Mouse (Mus musculus): Measurements from ENCODE around the gene Trpm8. TPM values are rescaled to one million over a fixed set of nuclear protein-coding genes. Genes with fewer than 3 reads are reported as not detected.

Gene Trpm8
- total and polyA plus RNA-seq, 3 experiments: not detected

DNA sequence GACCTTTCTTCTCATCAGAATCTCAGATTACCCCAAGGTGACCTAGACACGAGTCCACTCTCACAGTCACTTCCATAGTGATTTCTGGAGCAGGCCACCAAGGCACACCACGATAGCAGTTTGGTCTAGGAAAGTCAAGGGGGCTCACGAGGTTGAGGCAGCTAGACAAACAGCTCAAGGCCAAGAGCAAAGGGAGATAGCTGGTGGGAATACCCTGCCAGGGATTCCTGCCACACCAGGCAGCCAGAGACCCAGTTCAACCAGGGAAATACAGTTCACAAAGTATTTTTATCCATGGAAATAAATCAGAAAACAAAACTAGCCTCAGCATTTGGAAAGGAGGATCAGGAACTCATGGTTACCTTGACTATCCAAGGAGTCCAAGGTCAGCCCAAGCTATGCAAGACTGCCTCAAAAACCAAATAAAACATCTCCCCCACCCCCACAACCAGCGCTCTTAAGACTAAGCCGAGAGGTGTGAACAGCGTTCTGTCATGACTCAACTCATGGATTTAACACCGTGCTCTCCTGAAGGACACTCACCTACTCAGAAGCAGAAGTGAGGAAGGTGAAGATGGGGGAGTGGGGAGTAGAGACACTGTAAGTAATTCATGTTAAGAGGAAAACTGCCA lies 13.1 kb upstream of the Trpm8 start:
- H3K4me3 ChIP-seq (replicated peaks in 1 of 3; ENCODE audit: low read depth in 2 of 3, low read length in 2 of 3, poor library complexity in 1 of 3): no peak overlapping the region
- H3K4me2 ChIP-seq (ENCODE audit: insufficient read depth, low read depth, poor library complexity, severe bottlenecking): no peak overlapping the region
- dilution Hi-C loops (cut with MboI; ENCODE audit: extremely low pct_ligation_motif_present, extremely low pct_unique_long_range_greater_than_20kb, low sequenced_read_pairs): no loop called here
- no peak overlapping the region for H3K9ac ChIP-seq (ENCODE audit: insufficient read depth, low read depth)
- DNase-seq (ENCODE audit: extremely low read depth): no peak
- peaks cover 14% of the 10 kb centered on the region for H3K9me3 ChIP-seq (replicated peaks; ENCODE audit: low read length)
- peaks cover 65 to 95% of the 10 kb centered on the region in 2 experiments for H3K36me3 ChIP-seq (replicated peaks in 1 of 2; ENCODE audit: control insufficient read depth in 1 of 2, insufficient read depth in 1 of 2, low read length in 1 of 2)
- TF ChIP-seq NELFE (IDR thresholded peaks at IDR 0.05; ENCODE audit: low read depth, low read length) (no peak), KAT2A (IDR thresholded peaks at IDR 0.05; ENCODE audit: insufficient replicate concordance, low read length) (no peak), MYC (IDR thresholded peaks at IDR 0.05; ENCODE audit: low read depth, low read length) (no peak), ZMIZ1 (IDR thresholded peaks at IDR 0.05; ENCODE audit: low read depth, low read length) (no peak), MEF2A (IDR thresholded peaks at IDR 0.05; ENCODE audit: borderline replicate concordance, low read depth, low read length) (no peak), EP300 (IDR thresholded peaks at IDR 0.05; ENCODE audit: low read length) (no peak), ELF1 (IDR thresholded peaks at IDR 0.05; ENCODE audit: low read depth, low read length) (no peak), TBP (conservative IDR thresholded peaks at IDR 0.05; ENCODE audit: low read depth, low read length) (no peak), CHD1 (IDR thresholded peaks at IDR 0.05; ENCODE audit: low read depth, low read length) (no peak), MAX (IDR thresholded peaks at IDR 0.05; ENCODE audit: low read length) (no peak), SMC3 (IDR thresholded peaks at IDR 0.05; ENCODE audit: low read depth, low read length) (no peak), NRF1 (IDR thresholded peaks at IDR 0.05; ENCODE audit: low read depth, low read length) (no peak), RAD21 (IDR thresholded peaks at IDR 0.05; ENCODE audit: low read depth, low read length) (no peak), MXI1 (IDR thresholded peaks at IDR 0.05; ENCODE audit: low read depth, low read length) (no peak), E2F4 (IDR thresholded peaks at IDR 0.05; ENCODE audit: insufficient replicate concordance, low read depth, low read length) (no peak), ETS1 (conservative IDR thresholded peaks at IDR 0.05; ENCODE audit: low read depth, low read length) (no peak), CHD2 (IDR thresholded peaks at IDR 0.05; ENCODE audit: low read length) (no peak)
- H3K79me2 ChIP-seq (replicated peaks; ENCODE audit: control insufficient read depth, extremely low read depth, insufficient read depth, poor library complexity, severe bottlenecking): no peaks in the 10 kb centered on the region
- peaks cover 2 to 25% of the 10 kb centered on the region in 2 experiments; a peak in 3 of 4 replicates for H3K4me1 ChIP-seq (ENCODE audit: control insufficient read depth in 1 of 2, insufficient read depth in 2 of 2)
- in situ Hi-C loops (cut with MboI; ENCODE audit: low pct_ligation_motif_present, low pct_unique_long_range_greater_than_20kb, low sequenced_read_pairs): no loop called here
- H3K27ac ChIP-seq (ENCODE audit: insufficient read depth, low read depth): no peak overlapping the region
- no peaks in the 10 kb centered on the region for H3K27me3 ChIP-seq (replicated peaks)

DNA sequence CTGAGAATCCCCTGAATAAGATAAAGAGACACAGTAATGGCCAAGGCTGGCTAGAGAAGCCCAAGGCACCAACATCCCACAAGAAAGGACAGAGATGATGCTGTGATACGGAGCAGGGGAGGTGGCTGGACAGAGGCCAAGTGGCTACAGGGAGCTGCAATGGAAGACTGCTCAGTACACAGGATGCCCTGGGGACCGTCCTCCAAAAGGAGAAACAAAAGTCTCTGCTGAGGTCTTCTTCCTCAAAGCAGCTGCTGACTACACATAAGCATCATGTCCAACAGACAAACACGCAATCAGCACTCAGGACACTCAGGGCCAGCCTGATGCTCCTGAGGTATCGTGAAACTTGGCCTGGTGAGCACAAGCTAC lies 12.6 kb upstream of the Trpm8 start:
- no peak for DNase-seq (ENCODE audit: extremely low read depth)
- TF ChIP-seq EP300 (IDR thresholded peaks at IDR 0.05; ENCODE audit: low read length): no peak
- TF ChIP-seq RAD21 (IDR thresholded peaks at IDR 0.05; ENCODE audit: low read depth, low read length): no peak
- no peak for TF ChIP-seq IRF4 (IDR thresholded peaks at IDR 0.05; ENCODE audit: low read depth, low read length)
- no peak for TF ChIP-seq SMC3 (IDR thresholded peaks at IDR 0.05; ENCODE audit: low read depth, low read length)
- TF ChIP-seq BHLHE40 (IDR thresholded peaks at IDR 0.05; ENCODE audit: low read depth, low read length): no peak
- TF ChIP-seq MAZ (IDR thresholded peaks at IDR 0.05; ENCODE audit: low read depth, low read length): no peak
- TF ChIP-seq POLR2AphosphoS2 (IDR thresholded peaks at IDR 0.05; ENCODE audit: low read depth, low read length): no peak
- TF ChIP-seq ELF1 (IDR thresholded peaks at IDR 0.05; ENCODE audit: low read depth, low read length): no peak
- TF ChIP-seq RCOR1 (conservative IDR thresholded peaks at IDR 0.05; ENCODE audit: low read depth, low read length): no peak
- TF ChIP-seq TCF12 (IDR thresholded peaks at IDR 0.05; ENCODE audit: low read depth, low read length): no peak
- TF ChIP-seq JUN (IDR thresholded peaks at IDR 0.05; ENCODE audit: insufficient read depth, low read depth, low read length): no peak
- no peak for TF ChIP-seq PAX5 (IDR thresholded peaks at IDR 0.05; ENCODE audit: low read length)
- TF ChIP-seq MEF2A (IDR thresholded peaks at IDR 0.05; ENCODE audit: borderline replicate concordance, low read depth, low read length): no peak
- no peak for TF ChIP-seq SIN3A (IDR thresholded peaks at IDR 0.05; ENCODE audit: low read length)
- no peak for TF ChIP-seq UBTF (IDR thresholded peaks at IDR 0.05; ENCODE audit: low read depth, low read length)
- Histone ChIP-seq H3K4me1 (ENCODE audit: control insufficient read depth in 1 of 2, insufficient read depth in 2 of 2) (peaks cover 2 to 20% of the 10 kb centered on the region in 2 experiments; a peak in 3 of 4 replicates), H3K36me3 (replicated peaks in 1 of 2; ENCODE audit: control insufficient read depth in 1 of 2, insufficient read depth in 1 of 2, low read length in 1 of 2) (peaks cover 70 to 95% of the 10 kb centered on the region in 2 experiments), H3K27me3 (replicated peaks) (no peaks in the 10 kb centered on the region), H3K9me3 (replicated peaks; ENCODE audit: low read length) (peaks cover 13% of the 10 kb centered on the region), H3K79me2 (replicated peaks; ENCODE audit: control insufficient read depth, extremely low read depth, insufficient read depth, poor library complexity, severe bottlenecking) (no peaks in the 10 kb centered on the region), H3K9ac (ENCODE audit: insufficient read depth, low read depth) (no peak overlapping the region), H3K4me2 (ENCODE audit: insufficient read depth, low read depth, poor library complexity, severe bottlenecking) (no peak overlapping the region), H3K4me3 (replicated peaks in 1 of 3; ENCODE audit: low read depth in 2 of 3, low read length in 2 of 3, poor library complexity in 1 of 3) (no peak overlapping the region), H3K27ac (ENCODE audit: insufficient read depth, low read depth) (no peak overlapping the region)
- in situ Hi-C loops (cut with MboI; ENCODE audit: low pct_ligation_motif_present, low pct_unique_long_range_greater_than_20kb, low sequenced_read_pairs) (no loop called here), dilution Hi-C loops (cut with MboI; ENCODE audit: extremely low pct_ligation_motif_present, extremely low pct_unique_long_range_greater_than_20kb, low sequenced_read_pairs) (no loop called here)
